Comparison of ENCODE assay signal across 14 mouse cellular contexts in genomic region chr9:112490963-112491362, GRCm38 (mm10).
A peak's percentile ranks its signal among the peaks of the same experiment; 100 is the strongest.
DNase-seq lines count a peak whose midpoint lies in the region; ATAC-seq and TF ChIP-seq lines count a peak whose summit lies in the region.
"Had no signal": no experiment of that assay in that cellular context is flagged by ENCODE, and none has a peak within 500 bp of the region (broad histone marks: within the 10 kb centered on the region; RNA-seq: fewer than 3 reads in every experiment).

No protein-coding gene starts in this region.

- ATAC-seq in lung, postnatal 0 days = no peak
- ATAC-seq: intestine, embryonic 16.5 days had no signal

- no peak for TF ChIP-seq CTCF in heart, adult 2 months (IDR thresholded peaks at IDR 0.05)
- no peak for TF ChIP-seq CTCF in lung, postnatal 0 days (IDR thresholded peaks at IDR 0.05)

- 23% methylated on average over 1 of the region's 1 CpGs for WGBS in heart, adult 2 months
- WGBS in lung, postnatal 0 days = 65% methylated on average over 1 of the region's 1 CpGs

- no peak for TF ChIP-seq EP300 in heart, adult 2 months (IDR thresholded peaks at IDR 0.05; ENCODE audit: insufficient read depth, low read depth, low read length)
- TF ChIP-seq EP300 in lung, postnatal 0 days (IDR thresholded peaks at IDR 0.05) = no peak

- H3K9me3 ChIP-seq in lung, postnatal 0 days (ENCODE audit: low read length) = no peaks in the 10 kb centered on the region
- H3K9me3 ChIP-seq: embryonic facial prominence, embryonic 15.5 days; liver, embryonic 13.5 days; megakaryocyte, embryonic 14.5 days; neural tube, embryonic 12.5 days had no signal

- no peak overlapping the region for H3K9ac ChIP-seq in heart, adult 2 months (ENCODE audit: low read depth, low read length)
- H3K9ac ChIP-seq in lung, postnatal 0 days (replicated peaks; ENCODE audit: low read depth) = no peak overlapping the region
- H3K9ac ChIP-seq: embryonic facial prominence, embryonic 15.5 days; liver, embryonic 13.5 days; neural tube, embryonic 12.5 days had no signal

- no peak for TF ChIP-seq POLR2A in heart, adult 2 months (IDR thresholded peaks at IDR 0.05; ENCODE audit: insufficient read depth, low read depth, low read length)

- H3K36me3 ChIP-seq in heart, adult 2 months (ENCODE audit: control insufficient read depth, insufficient read depth, low read length) = no peaks in the 10 kb centered on the region
- H3K36me3 ChIP-seq in lung, postnatal 0 days (ENCODE audit: insufficient read depth, low read length) = no peaks in the 10 kb centered on the region
- H3K36me3 ChIP-seq: embryonic facial prominence, embryonic 15.5 days; liver, embryonic 13.5 days; neural tube, embryonic 12.5 days had no signal

- H3K4me2 ChIP-seq in lung, postnatal 0 days (replicated peaks; ENCODE audit: low read depth, low read length) = no peak overlapping the region
- H3K4me2 ChIP-seq: embryonic facial prominence, embryonic 15.5 days; liver, embryonic 13.5 days; neural tube, embryonic 12.5 days had no signal

- no peaks in the 10 kb centered on the region for H3K4me1 ChIP-seq in heart, adult 2 months (ENCODE audit: control insufficient read depth, insufficient read depth, low read length)
- H3K4me1 ChIP-seq in lung, postnatal 0 days (ENCODE audit: insufficient read depth, low read depth, low read length) = no peaks in the 10 kb centered on the region
- H3K4me1 ChIP-seq: embryonic facial prominence, embryonic 15.5 days; liver, embryonic 13.5 days; megakaryocyte, embryonic 14.5 days; neural tube, embryonic 12.5 days had no signal

- no peaks in the 10 kb centered on the region for H3K79me2 ChIP-seq in heart, adult 2 months (replicated peaks; ENCODE audit: control insufficient read depth, insufficient read depth, low read length)

- intact Hi-C loops in heart, adult 2 months (cut with DNase I) = no loop called here

- no peak overlapping the region for H3K4me3 ChIP-seq in heart, adult 2 months
- no peak overlapping the region for H3K4me3 ChIP-seq in lung, postnatal 0 days (ENCODE audit: low read depth, low read length)
- H3K4me3 ChIP-seq: embryonic facial prominence, embryonic 15.5 days; liver, embryonic 13.5 days; megakaryocyte, embryonic 14.5 days; neural tube, embryonic 12.5 days had no signal

- DNase-seq in heart, adult 2 months = peak; percentile 9 to 14
- DNase-seq in heart, adult 9 months (ENCODE audit: low spot score in 2 of 2) = no peak
- DNase-seq in layer of hippocampus, postnatal 14 days (ENCODE audit: low spot score in 2 of 2) = peak; percentile 36 to 70
- no peak for DNase-seq in layer of hippocampus, adult 9-10 months (ENCODE audit: low spot score)
- DNase-seq in brain, adult 2 months (ENCODE audit: low read depth, low spot score) = peak; percentile 82
- DNase-seq in cerebellum, adult 9-10 months = peak; percentile 94
- no peak for DNase-seq in thymus, postnatal 14 days
- DNase-seq in lung, postnatal 0 days (ENCODE audit: low spot score) = no peak
- DNase-seq: liver, embryonic 13.5 days had no signal

- H3K27ac ChIP-seq in heart, adult 2 months = no peak overlapping the region
- H3K27ac ChIP-seq in lung, postnatal 0 days (ENCODE audit: low read length) = no peak overlapping the region
- H3K27ac ChIP-seq: embryonic facial prominence, embryonic 15.5 days; liver, embryonic 13.5 days; neural tube, embryonic 12.5 days had no signal

- no peaks in the 10 kb centered on the region for H3K27me3 ChIP-seq in heart, adult 2 months (ENCODE audit: control insufficient read depth, insufficient read depth, low read length)
- H3K27me3 ChIP-seq in lung, postnatal 0 days (replicated peaks; ENCODE audit: insufficient read depth, low read length) = no peaks in the 10 kb centered on the region
- H3K27me3 ChIP-seq: CH12.LX; embryonic facial prominence, embryonic 15.5 days; liver, embryonic 13.5 days; megakaryocyte, embryonic 14.5 days; neural tube, embryonic 12.5 days had no signal

Comparison
In these comparisons a context has a peak if more than half of its experiments do, and no peak if none do; other contexts are left out.
1. DNase-seq: peak in heart, adult 2 months (2 of 2), layer of hippocampus, postnatal 14 days (2 of 2), brain, adult 2 months (single experiment) and cerebellum, adult 9-10 months (single experiment); none in heart, adult 9 months (0 of 2), layer of hippocampus, adult 9-10 months (single experiment), thymus, postnatal 14 days (single experiment) and lung, postnatal 0 days (single experiment).